Mouse (Mus musculus) intestine, postnatal 0 days (tissue): ENCODE results near the gene Rrp9. TPM values are rescaled to one million over a fixed set of nuclear protein-coding genes. Genes with fewer than 3 reads are reported as not detected.

ENCODE experiments used
- ATAC-seq: fragments of 200-750 bp; cut with Nextera tagmentation; 2 replicates; pipeline ENCODE4 v1.8.0; 2017; ENCODE audit warnings: mild to moderate bottlenecking, moderate TSS enrichment, moderate library complexity
- H3K27ac ChIP-seq: fragments of 300-500 bp; sonication (generic); 2 replicates; pipeline ENCODE4 v1.5.1; 2014; ENCODE audit warnings: mild to moderate bottlenecking, low read depth, low read length, moderate library complexity
- H3K27me3 ChIP-seq: fragments of 300-500 bp; sonication (generic); replicated peaks from 2 replicates; pipeline ENCODE4 v1.6.1; 2014; ENCODE audit warnings: low read length, mixed read lengths; ENCODE audit not compliant: control insufficient read depth, insufficient read depth
- H3K36me3 ChIP-seq: fragments of 300-500 bp; sonication (generic); 2 replicates; pipeline ENCODE4 v1.6.1; 2014; ENCODE audit warnings: mild to moderate bottlenecking, moderate library complexity; ENCODE audit not compliant: control insufficient read depth, insufficient read depth
- H3K4me1 ChIP-seq: fragments of 300-500 bp; sonication (generic); replicated peaks from 2 replicates; pipeline ENCODE4 v1.6.1; 2014; ENCODE audit warnings: antibody characterized with exemption, low read length, mixed read lengths; ENCODE audit not compliant: control insufficient read depth, insufficient read depth
- H3K4me2 ChIP-seq: fragments of 300-500 bp; sonication (generic); replicated peaks from 2 replicates; pipeline ENCODE4 v1.6.1; 2014; ENCODE audit warnings: low read depth, mild to moderate bottlenecking, moderate library complexity
- H3K4me3 ChIP-seq: fragments of 300-500 bp; sonication (generic); 2 replicates; pipeline ENCODE4 v1.5.1; 2014; ENCODE audit warnings: low read depth, low read length
- H3K9ac ChIP-seq: fragments of 300-500 bp; sonication (generic); 2 replicates; pipeline ENCODE4 v1.6.1; 2014; ENCODE audit warnings: mild to moderate bottlenecking, low read depth, low read length
- H3K9me3 ChIP-seq: fragments of 300-500 bp; sonication (generic); 2 replicates; pipeline ENCODE4 v1.6.1; 2016; ENCODE audit warnings: mixed run types; ENCODE audit not compliant: control insufficient read depth
- CTCF ChIP-seq: sonication (generic); IDR thresholded peaks from 2 replicates; pipeline ENCODE4 v1.5.1; 2016; ENCODE audit warnings: low read depth, mild to moderate bottlenecking, control low read depth, antibody characterized with exemption, moderate library complexity
- WGBS: fragments of 180-500 bp; shearing (Covaris S2); extraction: QIAGEN DNeasy Blood & Tissue Kit; methylation state at CpG from one replicate; pipeline ENCODE4 v1.1.7; 2014; 5-methylcytosine and 5-hydroxymethylcytosine counted together
- polyA plus RNA-seq: library from polyadenylated mRNA; unstranded; fragments of >200 nt; fragmentation: Nextera tagmentation; extraction: Ambion mirVana; gene quantifications from 2 replicates; pipeline ENCODE4 v1.2.1, GENCODE M21; 2015

Gene Rrp9
- 17.7 and 19.4 TPM in 2 replicates for polyA plus RNA-seq

DNA sequence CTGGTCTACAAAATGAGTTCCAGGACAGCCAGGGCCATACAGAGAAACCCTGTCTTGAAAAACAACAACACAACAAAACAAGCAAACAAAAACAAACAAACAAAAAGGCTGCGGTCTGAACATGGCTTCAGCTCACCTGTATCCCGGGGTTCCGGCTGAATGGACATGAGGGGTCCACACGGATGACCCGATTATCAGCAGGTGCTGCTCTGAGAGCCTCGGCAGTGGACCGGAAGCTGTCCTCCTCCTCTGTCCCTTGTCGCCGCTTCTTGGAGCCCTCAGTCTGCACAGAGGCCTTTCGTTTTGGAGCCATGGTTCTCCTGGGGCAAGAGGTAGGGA is at the start of gene Rrp9:
Gene Rrp9, plus strand, starts transcription at position 301 of the 339 bp plus-strand sequence.
- no peak for ATAC-seq
- H3K4me2 ChIP-seq = peak within 1 kb of the TSS; percentile 53
- peak within 1 kb of the TSS; percentile 37; the same call in 1 of the 2 replicates for H3K9ac ChIP-seq
- TF ChIP-seq CTCF = no peak
- no peaks in the 10 kb centered on the region for H3K27me3 ChIP-seq
- peaks cover 8% of the 10 kb centered on the region for H3K4me1 ChIP-seq
- no peaks in the 10 kb centered on the region for H3K9me3 ChIP-seq
- H3K27ac ChIP-seq = peak within 1 kb of the TSS; percentile 46; the same call in 1 of the 2 replicates
- H3K4me3 ChIP-seq = peak within 1 kb of the TSS; percentile 26
- peaks cover 17% of the 10 kb centered on the region for H3K36me3 ChIP-seq
- WGBS = 81% methylated on average over 10 of the region's 10 CpGs

- Histone ChIP-seq H3K9ac (peak overlapping the region; percentile 85), H3K27me3 (no peaks in the 10 kb centered on the region), H3K27ac (peak overlapping the region; percentile 89), H3K36me3 (peaks cover 22% of the 10 kb centered on the region), H3K4me1 (peaks cover 8% of the 10 kb centered on the region; the same call in 1 of the 2 replicates), H3K4me3 (peak overlapping the region; percentile 80), H3K9me3 (no peaks in the 10 kb centered on the region), H3K4me2 (peak overlapping the region; percentile 86)
- ATAC-seq = peak; percentile 25; the same call in 1 of the 2 replicates
- WGBS = 14% methylated on average over 11 of the region's 11 CpGs
- TF ChIP-seq CTCF = peak; percentile 31
These were observed 47.0 kb upstream of the Rrp9 start for GRCm38 (mm10) chr9:106428719-106429220.

DNA sequence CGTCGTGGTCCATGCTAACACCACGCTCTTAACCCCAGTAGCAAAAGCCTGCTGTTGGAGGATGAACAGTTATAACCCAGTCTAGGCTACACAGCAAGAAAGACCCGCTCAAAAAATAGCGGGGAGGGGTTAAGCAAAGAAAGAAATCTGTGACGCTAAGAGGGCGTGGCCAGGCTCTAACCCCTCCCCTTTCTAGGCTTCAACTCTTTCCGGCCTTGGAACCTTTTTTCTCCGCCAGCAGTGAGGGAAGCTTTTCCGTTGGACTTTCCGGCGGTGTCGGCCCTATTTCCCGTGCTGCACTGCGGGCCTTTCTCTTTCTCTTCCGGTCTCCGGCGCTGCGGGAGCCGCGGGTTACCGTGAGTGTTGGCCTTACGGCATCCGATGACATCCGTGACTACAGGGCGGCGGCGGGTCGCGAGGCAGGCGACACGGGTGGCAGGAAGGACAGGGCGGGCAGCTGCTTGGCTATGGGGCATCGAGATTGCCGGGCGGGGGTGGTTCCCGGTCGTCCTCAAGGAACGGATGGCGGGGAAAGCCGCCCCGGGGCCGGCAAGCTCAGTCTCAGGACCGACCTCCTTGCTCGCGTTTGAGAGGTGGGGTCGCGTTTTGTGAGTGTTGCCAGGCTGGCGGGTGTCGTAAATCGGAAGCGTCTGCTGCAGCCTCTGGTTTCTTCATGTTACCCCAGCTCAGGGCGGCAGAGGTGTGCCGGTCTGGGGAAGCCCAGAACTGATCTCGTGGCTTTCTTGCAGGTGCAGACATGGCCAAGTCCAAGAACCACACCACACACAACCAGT is 46.3 kb upstream of the Rrp9 start, which contains the start of gene Rpl29:
Gene Rpl29, plus strand, starts transcription at position 234 of the 794 bp plus-strand sequence.
- Histone ChIP-seq H3K9ac (peak within 1 kb of the TSS; percentile 85), H3K27me3 (no peaks in the 10 kb centered on the region), H3K9me3 (no peaks in the 10 kb centered on the region), H3K27ac (peak within 1 kb of the TSS; percentile 89), H3K4me3 (peak within 1 kb of the TSS; percentile 80), H3K4me2 (peak within 1 kb of the TSS; percentile 86), H3K36me3 (peaks cover 22% of the 10 kb centered on the region), H3K4me1 (peaks cover 8% of the 10 kb centered on the region; the same call in 1 of the 2 replicates)
- ATAC-seq = peak; percentile 85
- under 1% methylated on average over 55 of the region's 55 CpGs for WGBS
- no peak for TF ChIP-seq CTCF

GRCm38 (mm10) chr9:106430015-106430264 is 45.8 kb upstream of the Rrp9 start:
- Histone ChIP-seq H3K27ac (peak overlapping the region; percentile 89; the same call in 1 of the 2 replicates), H3K4me3 (peak overlapping the region; percentile 80), H3K36me3 (peaks cover 22% of the 10 kb centered on the region), H3K9me3 (no peaks in the 10 kb centered on the region), H3K27me3 (no peaks in the 10 kb centered on the region), H3K4me2 (peak overlapping the region; percentile 86), H3K9ac (peak overlapping the region; percentile 85), H3K4me1 (peaks cover 8% of the 10 kb centered on the region; the same call in 1 of the 2 replicates)
- TF ChIP-seq CTCF = no peak
- 0% methylated on average over 4 of the region's 4 CpGs for WGBS
- ATAC-seq = no peak

GRCm38 (mm10) chr9:106433389-106433788 is 42.4 kb upstream of the Rrp9 start:
- Histone ChIP-seq H3K4me2 (no peak overlapping the region), H3K4me3 (no peak overlapping the region), H3K27me3 (no peaks in the 10 kb centered on the region), H3K9ac (no peak overlapping the region), H3K4me1 (peaks cover 8% of the 10 kb centered on the region; the same call in 1 of the 2 replicates), H3K27ac (peak overlapping the region; percentile 22; the same call in 1 of the 2 replicates), H3K9me3 (no peaks in the 10 kb centered on the region), H3K36me3 (peaks cover 22% of the 10 kb centered on the region)
- ATAC-seq = no peak
- WGBS = 71% methylated on average over 7 of the region's 7 CpGs
- no peak for TF ChIP-seq CTCF

DNA sequence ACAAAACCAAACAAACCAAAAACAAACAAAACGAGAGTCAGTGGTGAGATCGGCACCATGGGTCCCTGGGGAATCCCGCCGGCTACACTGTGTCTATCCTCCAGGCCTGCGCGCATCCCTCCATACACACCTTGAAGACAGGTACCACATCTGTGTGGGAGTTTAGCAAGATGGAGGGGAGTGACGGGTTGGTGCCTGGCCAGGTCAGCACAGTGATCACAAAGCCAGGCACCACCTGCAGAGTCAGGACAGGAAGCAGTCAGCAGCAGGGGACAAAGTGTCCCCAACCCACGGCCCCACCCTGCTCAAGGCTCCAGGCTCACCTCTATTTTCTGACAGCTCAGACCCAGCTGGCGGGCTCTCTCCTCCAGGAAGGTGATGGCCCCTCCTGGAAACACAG is 39.2 kb upstream of the Rrp9 start:
- ATAC-seq = no peak
- H3K36me3 ChIP-seq = peaks cover 20% of the 10 kb centered on the region
- WGBS = 66% methylated on average over 9 of the region's 9 CpGs
- no peak overlapping the region for H3K9ac ChIP-seq
- no peaks in the 10 kb centered on the region for H3K4me1 ChIP-seq
- no peaks in the 10 kb centered on the region for H3K9me3 ChIP-seq
- no peak overlapping the region; the same call in 1 of the 2 replicates for H3K4me2 ChIP-seq
- H3K27ac ChIP-seq = no peak overlapping the region
- no peak overlapping the region for H3K4me3 ChIP-seq
- no peak for TF ChIP-seq CTCF
- H3K27me3 ChIP-seq = no peaks in the 10 kb centered on the region
